Mouse (Mus musculus) MEL (cell line): ENCODE measurements around the gene Arnt. TPM values are rescaled to one million over a fixed set of nuclear protein-coding genes. Genes with fewer than 3 reads are reported as not detected.

Experiments
- DNase-seq: peaks from one replicate; pipeline ENCODE4 v3.0.0; 2011; ENCODE audit warnings: low read depth, low spot score
- H3K27ac ChIP-seq: 2 replicates; pipeline ENCODE4 v1.5.1; 2012; ENCODE audit warnings: low read depth, mild to moderate bottlenecking, control low read depth, low read length, moderate library complexity; ENCODE audit not compliant: control insufficient read depth
- H3K27me3 ChIP-seq, 2 experiments: fragments of 150-350 bp in 1 of 2; sonication (generic) in 1 of 2; 2 replicates each; pipeline ENCODE4 v1.6.1; 2012; ENCODE audit warnings: low read length in 2 of 2, mild to moderate bottlenecking in 2 of 2, improper control_type of control experiment in 1 of 2, moderate library complexity in 1 of 2; ENCODE audit not compliant: insufficient read depth in 2 of 2, control insufficient read depth in 1 of 2
- H3K36me3 ChIP-seq, 2 experiments: 2 replicates each; pipeline ENCODE4 v1.6.1; 2012 to 2014; ENCODE audit warnings: low read length in 2 of 2, improper control_type of control experiment in 1 of 2, inconsistent platforms in 1 of 2, mild to moderate bottlenecking in 1 of 2; ENCODE audit not compliant: insufficient read depth in 2 of 2, control insufficient read depth in 1 of 2
- H3K4me1 ChIP-seq, 2 experiments: fragments of 150-350 bp in 1 of 2; sonication (generic) in 1 of 2; 2 replicates each; pipeline ENCODE4 v1.6.1; 2012; ENCODE audit warnings: low read length in 2 of 2, improper control_type of control experiment in 1 of 2, mild to moderate bottlenecking in 1 of 2; ENCODE audit not compliant: insufficient read depth in 2 of 2, control insufficient read depth in 1 of 2
- H3K4me3 ChIP-seq, 2 experiments: fragments of 150-350 bp in 1 of 2; sonication (generic) in 1 of 2; 2 replicates each; pipeline ENCODE4 v1.5.1; 2012; ENCODE audit warnings: low read depth in 2 of 2, low read length in 2 of 2, mild to moderate bottlenecking in 2 of 2, moderate library complexity in 2 of 2, control low read depth in 1 of 2, improper control_type of control experiment in 1 of 2; ENCODE audit not compliant: control insufficient read depth in 1 of 2, insufficient read depth in 1 of 2
- H3K79me2 ChIP-seq: 2 replicates; pipeline ENCODE4 v1.6.1; 2012; ENCODE audit warnings: mild to moderate bottlenecking, low read length, moderate library complexity; ENCODE audit not compliant: control insufficient read depth, poor library complexity, insufficient read depth
- H3K9ac ChIP-seq: 2 replicates; pipeline ENCODE4 v1.6.1; 2012; ENCODE audit warnings: low read depth, mild to moderate bottlenecking, control low read depth, low read length, moderate library complexity; ENCODE audit not compliant: control insufficient read depth, poor library complexity, severe bottlenecking
- H3K9me3 ChIP-seq: fragments of 150-350 bp; sonication (generic); replicated peaks from 2 replicates; pipeline ENCODE4 v1.6.1; 2012; ENCODE audit warnings: mild to moderate bottlenecking, low read length, improper control_type of control experiment, moderate library complexity; ENCODE audit not compliant: insufficient read depth
- BHLHE40 ChIP-seq: IDR thresholded peaks from 2 replicates; pipeline ENCODE4 v1.6.1; 2012; ENCODE audit warnings: low read depth, mild to moderate bottlenecking, inconsistent platforms, low read length, improper control_type of control experiment, borderline replicate concordance
- CHD1 ChIP-seq: IDR thresholded peaks from 2 replicates; pipeline ENCODE4 v1.6.1; 2012; ENCODE audit warnings: low read depth, mild to moderate bottlenecking, inconsistent platforms, low read length, improper control_type of control experiment
- CHD2 ChIP-seq: IDR thresholded peaks from 2 replicates; pipeline ENCODE4 v1.6.1; 2011; ENCODE audit warnings: low read length, improper control_type of control experiment
- CTCF ChIP-seq, 3 experiments: IDR thresholded peaks in 2 of 3; conservative IDR thresholded peaks in 1 of 3; 2 replicates each; pipeline ENCODE4 v1.5.1; 2011 to 2012; ENCODE audit warnings: low read length in 3 of 3, low read depth in 2 of 3, mild to moderate bottlenecking in 2 of 3, improper control_type of control experiment in 1 of 3, inconsistent platforms in 1 of 3, mixed read lengths in 1 of 3, moderate library complexity in 1 of 3; ENCODE audit not compliant: control insufficient read depth in 1 of 3, insufficient read depth in 1 of 3, poor library complexity in 1 of 3, severe bottlenecking in 1 of 3
- E2F4 ChIP-seq: IDR thresholded peaks from 2 replicates; pipeline ENCODE4 v1.6.1; 2011; ENCODE audit warnings: low read depth, low read length, improper control_type of control experiment, borderline replicate concordance
- ELF1 ChIP-seq: IDR thresholded peaks from 2 replicates; pipeline ENCODE4 v1.6.1; 2014; ENCODE audit warnings: low read depth, mild to moderate bottlenecking, inconsistent platforms, low read length, improper control_type of control experiment, moderate library complexity
- EP300 ChIP-seq, 2 experiments: IDR thresholded peaks; 2 replicates each; pipeline ENCODE4 v1.6.1; 2011; ENCODE audit warnings: improper control_type of control experiment in 2 of 2, low read length in 2 of 2, low read depth in 1 of 2, mild to moderate bottlenecking in 1 of 2
- ETS1 ChIP-seq: IDR thresholded peaks from 2 replicates; pipeline ENCODE4 v1.6.1; 2012; ENCODE audit warnings: low read depth, mild to moderate bottlenecking, inconsistent platforms, low read length, improper control_type of control experiment, moderate library complexity
- GABPA ChIP-seq: IDR thresholded peaks from 2 replicates; pipeline ENCODE4 v1.6.1; 2012; ENCODE audit warnings: low read depth, mild to moderate bottlenecking, inconsistent platforms, low read length, improper control_type of control experiment, moderate library complexity
- MAX ChIP-seq: IDR thresholded peaks from 2 replicates; pipeline ENCODE4 v1.6.1; 2011; ENCODE audit warnings: low read length, improper control_type of control experiment
- MXI1 ChIP-seq: IDR thresholded peaks from 2 replicates; pipeline ENCODE4 v1.6.1; 2011; ENCODE audit warnings: mild to moderate bottlenecking, low read depth, low read length, improper control_type of control experiment
- MYB ChIP-seq: IDR thresholded peaks from 2 replicates; pipeline ENCODE4 v1.6.1; 2011; ENCODE audit warnings: mild to moderate bottlenecking, low read depth, low read length, improper control_type of control experiment
- NELFE ChIP-seq: IDR thresholded peaks from 2 replicates; pipeline ENCODE4 v1.6.1; 2011; ENCODE audit warnings: low read depth, low read length, improper control_type of control experiment
- POLR2A ChIP-seq, 2 experiments: IDR thresholded peaks; 2 replicates each; pipeline ENCODE4 v1.6.1; 2011 to 2012; ENCODE audit warnings: low read length in 2 of 2, mild to moderate bottlenecking in 2 of 2, control low read depth in 1 of 2, improper control_type of control experiment in 1 of 2, low read depth in 1 of 2, moderate library complexity in 1 of 2; ENCODE audit not compliant: control insufficient read depth in 1 of 2, insufficient read depth in 1 of 2, poor library complexity in 1 of 2
- POLR2AphosphoS2 ChIP-seq: IDR thresholded peaks from 2 replicates; pipeline ENCODE4 v1.6.1; 2011; ENCODE audit warnings: low read length, improper control_type of control experiment
- TAL1 ChIP-seq: IDR thresholded peaks from 2 replicates; pipeline ENCODE4 v1.6.1; 2012; ENCODE audit warnings: mild to moderate bottlenecking, inconsistent platforms, low read length, moderate library complexity, mixed read lengths
- TCF12 ChIP-seq: IDR thresholded peaks from 2 replicates; pipeline ENCODE4 v1.6.1; 2014; ENCODE audit warnings: low read depth, mild to moderate bottlenecking, inconsistent platforms, low read length, improper control_type of control experiment, moderate library complexity
- USF1 ChIP-seq: IDR thresholded peaks from 2 replicates; pipeline ENCODE4 v1.6.1; 2014; ENCODE audit warnings: low read depth, mild to moderate bottlenecking, inconsistent platforms, low read length, improper control_type of control experiment, moderate library complexity
- USF2 ChIP-seq, 2 experiments: IDR thresholded peaks; 2 replicates each; pipeline ENCODE4 v1.6.1; 2011 to 2012; ENCODE audit warnings: improper control_type of control experiment in 2 of 2, low read length in 2 of 2, borderline replicate concordance in 1 of 2, inconsistent platforms in 1 of 2, low read depth in 1 of 2, mild to moderate bottlenecking in 1 of 2; ENCODE audit not compliant: insufficient read depth in 1 of 2
- ZKSCAN1 ChIP-seq: IDR thresholded peaks from 2 replicates; pipeline ENCODE4 v1.6.1; 2012; ENCODE audit warnings: low read depth, mild to moderate bottlenecking, inconsistent platforms, low read length, improper control_type of control experiment, moderate library complexity
- ZMIZ1 ChIP-seq: IDR thresholded peaks from 2 replicates; pipeline ENCODE4 v1.6.1; 2012; ENCODE audit warnings: low read depth, mild to moderate bottlenecking, inconsistent platforms, low read length, improper control_type of control experiment, moderate library complexity
- polyA plus RNA-seq, 2 experiments: library from polyadenylated mRNA; stranded (reverse) in 1 of 2; unstranded in 1 of 2; fragments of >175 nt in 1 of 2; fragments of >200 nt in 1 of 2; gene quantifications; 2 replicates each; pipeline versions ENCODE4 v1.2.1 to v1.2.4; 2012; ENCODE audit warnings: low replicate concordance in 2 of 2, low read depth in 1 of 2; ENCODE audit not compliant: insufficient read length in 2 of 2, insufficient read depth in 1 of 2, missing spikeins in 1 of 2
- total RNA-seq: library from RNA; depleted of rRNA; stranded (reverse); fragments of 300-350 nt; gene quantifications from 2 replicates; pipeline ENCODE4 v1.2.3, GENCODE M21; 2012

Arnt gene
- total and polyA plus RNA-seq, 3 experiments: 16.4 to 90.7 (median 62.4) TPM

DNA sequence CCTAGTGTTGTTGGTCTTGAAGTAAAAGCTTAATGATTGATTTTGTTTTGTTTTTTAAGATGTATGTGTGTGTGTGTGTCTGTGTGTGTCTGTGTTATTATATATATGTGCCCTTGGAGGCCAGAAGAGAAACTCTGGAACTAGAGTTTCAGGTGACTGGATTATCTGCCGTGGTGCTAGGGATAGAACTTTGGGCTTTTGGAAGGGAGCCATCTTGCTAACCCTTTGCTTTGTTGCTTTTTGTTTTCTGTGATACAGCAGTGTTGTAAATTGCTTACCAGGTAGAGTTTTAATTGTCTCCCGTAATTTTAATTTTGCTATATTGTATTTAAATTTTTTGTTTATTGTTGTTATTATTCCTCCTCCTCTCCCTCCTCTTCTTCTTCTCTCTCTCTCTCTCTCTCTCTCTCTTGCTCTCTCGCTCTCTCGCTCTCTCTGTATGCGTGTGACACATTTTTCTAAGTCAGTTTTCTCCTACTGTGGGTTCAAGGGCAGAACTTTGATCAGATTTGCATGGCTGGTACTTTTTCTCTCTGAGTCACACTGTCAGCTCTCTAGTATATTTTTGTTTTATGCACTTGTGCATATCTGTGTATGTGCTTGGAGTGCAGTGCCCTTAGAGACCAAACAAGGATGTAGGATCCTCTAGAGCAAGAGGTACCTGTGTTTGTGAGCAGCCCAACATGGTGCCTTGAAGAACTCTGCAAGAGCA, 8.4 kb downstream of the Arnt start:
- no peak for DNase-seq
- no peak overlapping the region for H3K9ac ChIP-seq
- no peaks in the 10 kb centered on the region for H3K9me3 ChIP-seq
- TF ChIP-seq CTCF (IDR thresholded peaks at IDR 0.05 in 2 of 3, conservative IDR thresholded peaks at IDR 0.05 in 1 of 3; ENCODE audit: control insufficient read depth in 1 of 3, insufficient read depth in 1 of 3, low read depth in 2 of 3, low read length in 3 of 3, poor library complexity in 1 of 3, severe bottlenecking in 1 of 3): no peak
- H3K79me2 ChIP-seq: peaks cover 28% of the 10 kb centered on the region
- no peaks in the 10 kb centered on the region for H3K27me3 ChIP-seq
- no peak overlapping the region for H3K4me3 ChIP-seq
- no peak overlapping the region for H3K27ac ChIP-seq
- H3K36me3 ChIP-seq: peaks cover 0 to 6% of the 10 kb centered on the region in 2 experiments; a peak in 3 of 4 replicates
- H3K4me1 ChIP-seq: no peaks in the 10 kb centered on the region

DNA sequence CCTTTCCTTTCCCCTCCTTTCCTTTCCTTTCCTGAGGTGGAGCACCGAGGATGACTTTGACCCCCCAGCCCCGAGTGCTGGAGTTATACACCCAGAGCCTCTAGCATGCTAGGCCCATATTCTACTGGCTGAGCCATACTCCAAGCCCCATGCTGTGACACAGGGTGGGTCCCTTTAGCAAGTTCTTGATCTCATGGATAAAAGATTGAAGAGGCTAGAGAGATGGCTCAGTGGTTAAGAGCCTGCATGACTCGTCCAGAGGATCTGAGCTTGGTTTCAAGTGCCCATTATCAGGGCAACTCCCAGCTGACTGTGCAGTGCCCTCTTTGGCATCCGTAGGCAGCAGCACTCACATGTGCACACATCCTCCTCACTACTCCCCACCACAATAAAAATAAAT, 11.1 kb downstream of the Arnt start:
- no peak for TF ChIP-seq EP300 (IDR thresholded peaks at IDR 0.05; ENCODE audit: low read depth in 1 of 2, low read length in 2 of 2)
- no peak for TF ChIP-seq NELFE
- TF ChIP-seq GABPA: no peak
- no peak for TF ChIP-seq MYB
- TF ChIP-seq E2F4: no peak
- TF ChIP-seq TAL1: no peak
- no peak for TF ChIP-seq ZMIZ1
- no peak for TF ChIP-seq ELF1
- TF ChIP-seq USF2 (IDR thresholded peaks at IDR 0.05; ENCODE audit: borderline replicate concordance in 1 of 2, insufficient read depth in 1 of 2, low read depth in 1 of 2, low read length in 2 of 2): no peak
- no peak for TF ChIP-seq MXI1
- TF ChIP-seq MAX: no peak
- TF ChIP-seq CHD1: no peak
- TF ChIP-seq POLR2AphosphoS2: no peak
- no peak for TF ChIP-seq ETS1
- TF ChIP-seq CHD2: no peak
- TF ChIP-seq USF1: no peak
- TF ChIP-seq BHLHE40: no peak
- no peak for TF ChIP-seq ZKSCAN1
- no peak for TF ChIP-seq POLR2A (IDR thresholded peaks at IDR 0.05; ENCODE audit: control insufficient read depth in 1 of 2, insufficient read depth in 1 of 2, low read depth in 1 of 2, low read length in 2 of 2, poor library complexity in 1 of 2)
- no peak for TF ChIP-seq TCF12
- Histone ChIP-seq H3K9ac (no peak overlapping the region), H3K4me1 (no peaks in the 10 kb centered on the region), H3K9me3 (no peaks in the 10 kb centered on the region), H3K36me3 (peaks cover 3 to 17% of the 10 kb centered on the region in 2 experiments), H3K4me3 (no peak overlapping the region), H3K27me3 (no peaks in the 10 kb centered on the region), H3K27ac (no peak overlapping the region), H3K79me2 (peaks cover 18% of the 10 kb centered on the region)
- no peak for DNase-seq
